Mouse (Mus musculus): ENCODE data around the gene Ier2. TPM values are rescaled to one million over a fixed set of nuclear protein-coding genes. Genes with fewer than 3 reads are reported as not detected.

The Ier2 gene
- polyA plus RNA-seq (2017; shearing (Covaris generic)), result 473 TPM

GRCm38 (mm10) chr8:84662581-84663065, at the start of gene Ier2:
Gene Ier2 (minus strand): TSS chr8:84662852.

GRCm38 (mm10) chr8:84700941-84701911, 38.6 kb upstream of the Ier2 start, which contains the start of gene Lyl1:
Gene Lyl1 (plus strand): TSS chr8:84701457.

GRCm38 (mm10) chr8:84687705-84688100, 25.1 kb upstream of the Ier2 start, which contains the start of gene Nacc1:
Gene Nacc1 (minus strand): TSS chr8:84687862.

GRCm38 (mm10) chr8:84686191-84687002, 23.7 kb upstream of the Ier2 start, which contains the start of gene Trmt1:
Gene Trmt1 (plus strand): TSS chr8:84686307.

Other genes with a start within 250 kb of the Ier2 start
- gene Trmt1, start 23.5 kb upstream of the Ier2 start, polyA plus RNA-seq (2017; shearing (Covaris generic)), result 79.3 TPM
- 14.7 TPM for gene Nacc1, start 25.0 kb upstream of the Ier2 start, polyA plus RNA-seq (2017; shearing (Covaris generic))
- gene Lyl1, start 38.6 kb upstream of the Ier2 start, polyA plus RNA-seq (2017; shearing (Covaris generic)), result not detected
- 15.7 TPM for gene G430095P16Rik, start 60.2 kb upstream of the Ier2 start, polyA plus RNA-seq (2017; shearing (Covaris generic))
- gene Nfix, start 137.5 kb upstream of the Ier2 start, polyA plus RNA-seq (2017; shearing (Covaris generic)), result 12.9 TPM
- 1.7 TPM for gene Dand5, start 160.0 kb upstream of the Ier2 start, polyA plus RNA-seq (2017; shearing (Covaris generic))
- gene Gadd45gip1, start 168.7 kb upstream of the Ier2 start, polyA plus RNA-seq (2017; shearing (Covaris generic)), result 25.6 TPM
- gene Rad23a, start 177.8 kb upstream of the Ier2 start, polyA plus RNA-seq (2017; shearing (Covaris generic)), result 153 TPM
- gene Calr, start 184.1 kb upstream of the Ier2 start, polyA plus RNA-seq (2017; shearing (Covaris generic)), result 394 TPM
- gene Farsa, start 194.1 kb upstream of the Ier2 start, polyA plus RNA-seq (2017; shearing (Covaris generic)), result 96.7 TPM
- gene Syce2, start 209.3 kb upstream of the Ier2 start, polyA plus RNA-seq (2017; shearing (Covaris generic)), result 3.5 TPM
- gene Gcdh, start 231.1 kb upstream of the Ier2 start, polyA plus RNA-seq (2017; shearing (Covaris generic)), result 25.9 TPM
- 0.30 TPM for gene Klf1, start 239.1 kb upstream of the Ier2 start, polyA plus RNA-seq (2017; shearing (Covaris generic))
- 4.9 TPM for gene Dnase2a, start 245.7 kb upstream of the Ier2 start, polyA plus RNA-seq (2017; shearing (Covaris generic))

All from naive thymus-derived CD4-positive, alpha-beta T cell, adult 5 months (primary cell).